Mouse (Mus musculus) CD4-positive naive resting alpha-beta T cell, adult 76 days (primary cell): ENCODE results near the gene Cops7b. TPM values are rescaled to one million over a fixed set of nuclear protein-coding genes. Genes with fewer than 3 reads are reported as not detected.

Source experiments
- total RNA-seq: library from RNA; stranded (reverse); gene quantifications from one replicate; pipeline ENCODE4 v1.2.4, GENCODE M21; 2023

Cops7b gene
- 8.7 TPM for total RNA-seq

GRCm38 (mm10) chr1:86582451-86583096 lies at the start of gene Cops7b, which contains the start of gene Pde6d:
Gene Cops7b (plus strand): TSS chr1:86582904.
Gene Pde6d (minus strand): TSS chr1:86582629.

Other genes starting within 250 kb of the Cops7b start
- 548 TPM for gene Ncl, start 223.5 kb upstream of the Cops7b start, total RNA-seq
- gene Nmur1, start 156.7 kb upstream of the Cops7b start, total RNA-seq = not detected
- gene Tex44, start 156.6 kb upstream of the Cops7b start, total RNA-seq = not detected
- gene Ptma, start 56.2 kb upstream of the Cops7b start, total RNA-seq = 1,388 TPM
- gene Pde6d, start 275 bp upstream of the Cops7b start, total RNA-seq = 13.7 TPM
- not detected for gene Nppc, start 87.7 kb downstream of the Cops7b start, total RNA-seq
- gene Dis3l2, start 120.9 kb downstream of the Cops7b start, total RNA-seq = 24.4 TPM